Mouse (Mus musculus) layer of hippocampus, postnatal 36 days (tissue): Measurements from ENCODE around the gene Dock2. TPM values are rescaled to one million over a fixed set of nuclear protein-coding genes. Genes with fewer than 3 reads are reported as not detected.

ENCODE experiments used
- DNase-seq, 2 experiments: peaks; one replicate each; pipeline ENCODE4 v3.0.0; 2022
- total RNA-seq, 2 experiments: library from RNA; stranded (reverse); gene quantifications; 2 replicates each; pipeline ENCODE4 v1.2.3; 2021

Gene Dock2
- total RNA-seq, 2 experiments from 2014 or later: 2.2 to 3.0 TPM

DNA sequence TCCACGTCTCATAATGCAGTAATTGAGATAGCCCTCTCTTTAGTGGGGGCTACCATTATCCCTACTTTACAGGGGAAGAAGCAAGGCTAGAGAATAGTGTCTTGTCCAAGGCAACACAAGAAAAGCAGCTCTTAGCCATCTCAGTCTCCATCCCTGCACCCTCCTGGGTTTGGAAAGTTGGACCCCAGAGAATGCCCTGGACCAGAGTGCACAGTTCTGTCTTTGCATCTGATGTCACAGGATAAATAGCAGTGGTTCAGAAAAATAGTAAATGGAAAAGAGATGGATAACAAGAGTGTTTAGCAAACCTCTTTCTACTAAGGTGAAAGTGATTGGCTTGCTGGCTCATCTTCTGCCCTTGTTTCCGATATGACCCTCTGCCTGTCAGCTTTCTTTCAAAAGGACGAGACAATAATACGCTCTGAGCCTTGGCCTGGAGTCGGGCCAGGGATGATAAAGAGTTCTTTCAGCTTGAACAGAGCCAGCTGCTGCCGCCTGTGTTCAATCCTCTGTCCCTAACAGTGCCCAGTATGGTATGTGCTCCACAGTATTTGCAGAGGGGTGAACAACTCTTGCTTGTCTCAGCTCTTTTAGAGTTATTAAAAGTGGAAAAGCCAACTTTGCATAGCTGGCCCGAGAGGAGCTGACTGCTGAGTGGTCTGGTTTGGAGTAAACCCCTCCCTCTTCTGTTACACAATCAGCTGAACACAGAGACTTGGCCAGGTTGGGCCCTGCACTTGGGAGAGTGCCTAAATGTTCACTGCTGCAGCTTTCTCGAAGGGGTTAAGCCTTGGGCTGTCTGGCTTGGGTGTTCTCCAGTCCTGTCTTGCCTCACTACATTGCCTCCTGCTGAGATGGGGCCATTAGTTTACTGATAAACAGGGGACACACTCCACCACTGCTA, 602.2 kb downstream of the Dock2 start:
- DNase-seq: peak; percentile 20 to 36

GRCm38 (mm10) chr11:34178752-34179151, 604.9 kb downstream of the Dock2 start:
- DNase-seq: no peak

Other genes starting within 250 kb of the Dock2 start
- under 1 TPM; 0.25 to 0.40 TPM for gene Spdl1, start 49.7 kb upstream of the Dock2 start, total RNA-seq